Mouse (Mus musculus) stomach, embryonic 15.5 days (tissue): ENCODE measurements around the gene Cad. TPM values are rescaled to one million over a fixed set of nuclear protein-coding genes. Genes with fewer than 3 reads are reported as not detected.

Experiments used
- polyA plus RNA-seq: library from polyadenylated mRNA; unstranded; fragments of >200 nt; fragmentation: Nextera tagmentation; extraction: Ambion mirVana; gene quantifications from 2 replicates; pipeline ENCODE4 v1.2.1, GENCODE M21; 2015

The Cad gene
- polyA plus RNA-seq, 1 experiment from 2014 or later, result 23.0 TPM

Other genes with a start within 250 kb of the Cad start
- gene Mapre3, start 240.1 kb upstream of the Cad start, polyA plus RNA-seq, result 19.7 and 21.3 TPM in 2 replicates
- 86.3 and 94.0 TPM in 2 replicates for gene Tmem214, start 186.8 kb upstream of the Cad start, polyA plus RNA-seq
- 15.9 and 23.1 TPM in 2 replicates for gene Agbl5, start 166.1 kb upstream of the Cad start, polyA plus RNA-seq
- 443 and 450 TPM in 2 replicates for gene Ost4, start 147.0 kb upstream of the Cad start, polyA plus RNA-seq
- 252 and 255 TPM in 2 replicates for gene Emilin1, start 141.4 kb upstream of the Cad start, polyA plus RNA-seq
- 21.0 and 25.5 TPM in 2 replicates for gene Khk, start 133.3 kb upstream of the Cad start, polyA plus RNA-seq
- 11.7 and 14.8 TPM in 2 replicates for gene Cgref1, start 109.2 kb upstream of the Cad start, polyA plus RNA-seq
- gene Preb, start 94.4 kb upstream of the Cad start, polyA plus RNA-seq, result 135 and 147 TPM in 2 replicates
- gene Tcf23, start 86.1 kb upstream of the Cad start, polyA plus RNA-seq, result 0.74 and 1.0 TPM in 2 replicates
- 151 and 157 TPM in 2 replicates for gene Atraid, start 6.5 kb upstream of the Cad start, polyA plus RNA-seq
- gene Slc5a6, start 5.9 kb upstream of the Cad start, polyA plus RNA-seq, result 8.9 and 10.4 TPM in 2 replicates
- not detected in 2 replicates for gene Dnajc5g, start 51.5 kb downstream of the Cad start, polyA plus RNA-seq
- 0.26 and 0.37 TPM in 2 replicates for gene Slc30a3, start 53.5 kb downstream of the Cad start, polyA plus RNA-seq
- gene Trim54, start 61.9 kb downstream of the Cad start, polyA plus RNA-seq, result 0.62 TPM in 1 of 2 replicates, not detected in the other
- not detected in 2 replicates for gene Ucn, start 84.0 kb downstream of the Cad start, polyA plus RNA-seq
- gene Mpv17, start 99.5 kb downstream of the Cad start, polyA plus RNA-seq, result 58.8 and 63.0 TPM in 2 replicates
- 0.68 and 1.8 TPM in 2 replicates for gene Gm29609, start 125.1 kb downstream of the Cad start, polyA plus RNA-seq
- 53.4 and 69.6 TPM in 2 replicates for gene Gtf3c2, start 125.4 kb downstream of the Cad start, polyA plus RNA-seq
- gene Snx17, start 138.4 kb downstream of the Cad start, polyA plus RNA-seq, result 115 and 132 TPM in 2 replicates
- gene Eif2b4, start 138.7 kb downstream of the Cad start, polyA plus RNA-seq, result 60.3 and 68.3 TPM in 2 replicates
- gene Zfp513, start 147.5 kb downstream of the Cad start, polyA plus RNA-seq, result 8.6 and 9.8 TPM in 2 replicates
- gene Ppm1g, start 165.9 kb downstream of the Cad start, polyA plus RNA-seq, result 124 and 125 TPM in 2 replicates
- 140 and 141 TPM in 2 replicates for gene Nrbp1, start 186.1 kb downstream of the Cad start, polyA plus RNA-seq
- 0.44 and 0.53 TPM in 2 replicates for gene Gm9970, start 186.5 kb downstream of the Cad start, polyA plus RNA-seq
- 65.4 and 66.6 TPM in 2 replicates for gene Krtcap3, start 196.9 kb downstream of the Cad start, polyA plus RNA-seq
- 27.2 and 31.1 TPM in 2 replicates for gene Ift172, start 236.3 kb downstream of the Cad start, polyA plus RNA-seq
- 38.3 and 38.6 TPM in 2 replicates for gene Fndc4, start 241.3 kb downstream of the Cad start, polyA plus RNA-seq
- 0.86 and 1.4 TPM in 2 replicates for gene Gckr, start 242.7 kb downstream of the Cad start, polyA plus RNA-seq